Mouse (Mus musculus) myocyte (in vitro differentiated cells): ENCODE measurements at regions not wholly inside any gene's neighbourhood (a gene's known extent, or its start where the extent isn't known, plus 50 kb on each side); places are given as distances from the start of the nearest gene placed in this dataset.

Source experiments
- H3K27me3 ChIP-seq: one replicate; pipeline ENCODE4 v1.6.1; 2011; ENCODE audit not compliant: control insufficient read depth, insufficient read depth, insufficient read length
- H3K36me3 ChIP-seq: one replicate; pipeline ENCODE4 v1.6.1; 2011; ENCODE audit not compliant: control insufficient read depth, insufficient read depth
- H3K4me2 ChIP-seq: one replicate; pipeline ENCODE4 v1.6.1; 2011; ENCODE audit warnings: low read depth, control low read depth
- H3K4me3 ChIP-seq: one replicate; pipeline ENCODE4 v1.5.1; 2011; ENCODE audit warnings: mild to moderate bottlenecking, control low read depth, moderate library complexity
- H3K79me2 ChIP-seq: one replicate; pipeline ENCODE4 v1.6.1; 2011; ENCODE audit not compliant: control insufficient read depth, insufficient read depth
- H3ac ChIP-seq: one replicate; pipeline ENCODE4 v1.6.1; 2011; ENCODE audit not compliant: control insufficient read depth, insufficient read length
- CEBPB ChIP-seq: IDR thresholded peaks from 2 replicates; pipeline ENCODE4 v1.6.1; 2011; ENCODE audit warnings: mild to moderate bottlenecking, moderate library complexity; ENCODE audit not compliant: poor library complexity, insufficient read depth, severe bottlenecking
- E2F4 ChIP-seq: IDR thresholded peaks from one replicate; pipeline ENCODE4 v1.6.1; 2011; ENCODE audit warnings: mild to moderate bottlenecking, control low read depth, moderate library complexity; ENCODE audit not compliant: insufficient read depth
- MAX ChIP-seq: IDR thresholded peaks from one replicate; pipeline ENCODE4 v1.6.1; 2011; ENCODE audit warnings: low read depth, mild to moderate bottlenecking, control low read depth
- MYOD1 ChIP-seq, 3 experiments: IDR thresholded peaks; one replicate each; pipeline ENCODE4 v1.6.1; 2011; ENCODE audit warnings: control low read depth in 2 of 3, low read depth in 2 of 3, mild to moderate bottlenecking in 2 of 3, moderate library complexity in 1 of 3; ENCODE audit not compliant: insufficient read length in 2 of 3, control insufficient read depth in 1 of 3
- MYOG ChIP-seq, 3 experiments: IDR thresholded peaks; one replicate each; pipeline ENCODE4 v1.6.1; 2011; ENCODE audit warnings: control low read depth in 2 of 3, low read depth in 2 of 3, mild to moderate bottlenecking in 2 of 3; ENCODE audit not compliant: insufficient read length in 2 of 3, control insufficient read depth in 1 of 3, insufficient read depth in 1 of 3
- POLR2A ChIP-seq: IDR thresholded peaks from one replicate; pipeline ENCODE4 v1.6.1; 2011; ENCODE audit warnings: low read depth, mild to moderate bottlenecking, control low read depth, moderate library complexity; ENCODE audit not compliant: insufficient read length
- POLR2AphosphoS2 ChIP-seq: IDR thresholded peaks from one replicate; pipeline ENCODE4 v1.6.1; 2011; ENCODE audit warnings: low read depth, control low read depth; ENCODE audit not compliant: insufficient read length
- REST ChIP-seq: IDR thresholded peaks from one replicate; pipeline ENCODE4 v1.6.1; 2011; ENCODE audit warnings: mild to moderate bottlenecking, control low read depth, moderate library complexity; ENCODE audit not compliant: insufficient read depth, insufficient read length
- SRF ChIP-seq: IDR thresholded peaks from one replicate; pipeline ENCODE4 v1.6.1; 2011; ENCODE audit warnings: low read depth; ENCODE audit not compliant: control insufficient read depth, insufficient read length
- TCF12 ChIP-seq: IDR thresholded peaks from one replicate; pipeline ENCODE4 v1.6.1; 2011; ENCODE audit warnings: mild to moderate bottlenecking, control low read depth; ENCODE audit not compliant: poor library complexity, insufficient read depth, severe bottlenecking
- TCF3 ChIP-seq: IDR thresholded peaks from one replicate; pipeline ENCODE4 v1.6.1; 2011; ENCODE audit warnings: low read depth, control low read depth; ENCODE audit not compliant: insufficient read length
- USF1 ChIP-seq: IDR thresholded peaks from one replicate; pipeline ENCODE4 v1.6.1; 2011; ENCODE audit warnings: low read depth, mild to moderate bottlenecking, control low read depth, moderate library complexity

- no peak for TF ChIP-seq SRF
- no peak overlapping the region for H3ac ChIP-seq
These were observed 238.7 kb upstream of the Apob start for GRCm38 (mm10) chr12:7738629-7739351.

GRCm38 (mm10) chr12:7739352-7739994 is 238.0 kb upstream of the Apob start:
- TF ChIP-seq TCF3 (no peak), TCF12 (no peak), POLR2AphosphoS2 (no peak), REST (no peak), SRF (no peak), MAX (no peak), USF1 (no peak), MYOG (IDR thresholded peaks at IDR 0.05; ENCODE audit: control insufficient read depth in 1 of 3, insufficient read depth in 1 of 3, insufficient read length in 2 of 3, low read depth in 2 of 3) (no peak), CEBPB (no peak), E2F4 (no peak)
- no peak overlapping the region for H3K4me3 ChIP-seq

More at GRCm38 (mm10) chr12:7738629-7739351, 238.7 kb upstream of the Apob start:
- no peaks in the 10 kb centered on the region for H3K79me2 ChIP-seq
- H3K4me3 ChIP-seq = no peak overlapping the region
- H3K27me3 ChIP-seq = no peaks in the 10 kb centered on the region
- H3K4me2 ChIP-seq = no peak overlapping the region
- no peaks in the 10 kb centered on the region for H3K36me3 ChIP-seq

GRCm38 (mm10) chr12:7746708-7747107 is 230.7 kb upstream of the Apob start:
- no peak overlapping the region for H3K4me3 ChIP-seq
- H3K4me2 ChIP-seq = no peak overlapping the region
- H3K27me3 ChIP-seq = no peaks in the 10 kb centered on the region
- TF ChIP-seq E2F4 (no peak), TCF12 (no peak), MAX (no peak), CEBPB (no peak), REST (no peak), MYOG (IDR thresholded peaks at IDR 0.05; ENCODE audit: control insufficient read depth in 1 of 3, insufficient read depth in 1 of 3, insufficient read length in 2 of 3, low read depth in 2 of 3) (no peak), MYOD1 (IDR thresholded peaks at IDR 0.05; ENCODE audit: control insufficient read depth in 1 of 3, insufficient read length in 2 of 3, low read depth in 2 of 3) (no peak), TCF3 (no peak), USF1 (no peak), SRF (no peak)
- no peak overlapping the region for H3ac ChIP-seq
- no peaks in the 10 kb centered on the region for H3K36me3 ChIP-seq
- no peaks in the 10 kb centered on the region for H3K79me2 ChIP-seq

More at GRCm38 (mm10) chr12:7739352-7739994, 238.0 kb upstream of the Apob start:
- no peaks in the 10 kb centered on the region for H3K79me2 ChIP-seq
- no peaks in the 10 kb centered on the region for H3K36me3 ChIP-seq
- no peaks in the 10 kb centered on the region for H3K27me3 ChIP-seq
- no peak overlapping the region for H3ac ChIP-seq
- no peak overlapping the region for H3K4me2 ChIP-seq

- Histone ChIP-seq H3K79me2 (no peaks in the 10 kb centered on the region), H3K4me3 (no peak overlapping the region), H3ac (no peak overlapping the region), H3K36me3 (no peaks in the 10 kb centered on the region), H3K4me2 (no peak overlapping the region), H3K27me3 (no peaks in the 10 kb centered on the region)
- no peak for TF ChIP-seq MAX
- TF ChIP-seq POLR2AphosphoS2 = no peak
- TF ChIP-seq POLR2A = no peak
- no peak for TF ChIP-seq MYOG (IDR thresholded peaks at IDR 0.05; ENCODE audit: control insufficient read depth in 1 of 3, insufficient read depth in 1 of 3, insufficient read length in 2 of 3, low read depth in 2 of 3)
- TF ChIP-seq E2F4 = no peak
- TF ChIP-seq TCF3 = no peak
- no peak for TF ChIP-seq MYOD1 (IDR thresholded peaks at IDR 0.05; ENCODE audit: control insufficient read depth in 1 of 3, insufficient read length in 2 of 3, low read depth in 2 of 3)
- TF ChIP-seq TCF12 = no peak
- no peak for TF ChIP-seq REST
- no peak for TF ChIP-seq CEBPB
- no peak for TF ChIP-seq USF1
- no peak for TF ChIP-seq SRF
These were observed 227.9 kb upstream of the Apob start for GRCm38 (mm10) chr12:7749319-7750238.
